Mouse (Mus musculus) hindbrain, embryonic 10.5 days (tissue): Measurements from ENCODE around the gene H2al1f. TPM values are rescaled to one million over a fixed set of nuclear protein-coding genes. Genes with fewer than 3 reads are reported as not detected.
"Not testable (repeated sequence)": the region's sequence is repeated elsewhere in the genome, so short reads cannot be mapped to it uniquely, and the experiment has no call there.

ENCODE experiments used
- DNase-seq: peaks from one replicate; pipeline ENCODE4 v3.0.0-alpha.2; 2017; ENCODE audit warnings: low spot score
- H3K27ac ChIP-seq: fragments of 300-500 bp; sonication (generic); 2 replicates; pipeline ENCODE4 v1.5.1; 2016; ENCODE audit warnings: mild to moderate bottlenecking, moderate library complexity
- H3K27me3 ChIP-seq: fragments of 300-500 bp; sonication (generic); 2 replicates; pipeline ENCODE4 v1.6.1; 2016; ENCODE audit warnings: mild to moderate bottlenecking; ENCODE audit not compliant: poor library complexity, insufficient read depth, severe bottlenecking
- H3K36me3 ChIP-seq: fragments of 300-500 bp; sonication (generic); 2 replicates; pipeline ENCODE4 v1.6.1; 2016; ENCODE audit warnings: mild to moderate bottlenecking, moderate library complexity
- H3K4me1 ChIP-seq: fragments of 300-500 bp; sonication (generic); replicated peaks from 2 replicates; pipeline ENCODE4 v1.6.1; 2016; ENCODE audit warnings: mild to moderate bottlenecking
- H3K4me3 ChIP-seq: fragments of 300-500 bp; sonication (generic); 2 replicates; pipeline ENCODE4 v1.5.1; 2016; ENCODE audit warnings: mild to moderate bottlenecking, moderate library complexity
- H3K9me3 ChIP-seq: fragments of 300-500 bp; sonication (generic); 2 replicates; pipeline ENCODE4 v1.6.1; 2016; ENCODE audit warnings: mild to moderate bottlenecking, moderate library complexity
- WGBS: fragments of 180-500 bp; shearing (Covaris S2); methylation state at CpG from one replicate; pipeline ENCODE4 v1.1.7; 2016; 5-methylcytosine and 5-hydroxymethylcytosine counted together
- polyA plus RNA-seq: library from polyadenylated mRNA; unstranded; fragments of >200 nt; fragmentation: Nextera tagmentation; extraction: Ambion mirVana; gene quantifications from 2 replicates; pipeline ENCODE4 v1.2.1, GENCODE M21; 2016

The H2al1f gene
- not detected in 2 replicates for polyA plus RNA-seq

DNA sequence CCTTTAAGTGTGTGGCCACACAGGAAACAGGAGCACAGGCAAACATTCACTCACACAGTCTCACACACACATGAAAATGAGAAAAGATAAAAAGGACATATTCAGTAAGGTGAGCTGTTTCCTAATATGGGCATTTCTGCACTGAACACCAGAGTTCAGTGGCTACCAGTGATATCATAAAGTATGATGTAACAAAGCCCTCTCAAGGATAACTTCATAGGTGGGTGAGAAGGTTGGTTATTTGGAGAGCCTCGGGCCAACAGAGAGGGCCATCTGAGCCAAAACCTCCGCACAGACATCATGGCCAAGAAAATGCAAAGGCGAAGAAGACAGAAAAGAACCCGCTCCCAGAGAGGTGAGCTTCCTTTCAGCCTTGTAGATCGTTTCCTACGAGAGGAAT, at the start of gene H2al1f:
Gene H2al1f, plus strand, starts transcription at position 301 of the 400 bp plus-strand sequence.
- H3K4me1 ChIP-seq, H3K9me3 ChIP-seq, H3K36me3 ChIP-seq, H3K27ac ChIP-seq, H3K4me3 ChIP-seq, DNase-seq, H3K27me3 ChIP-seq: not testable (repeated sequence)
- no CpG with 5 or more reads among the region's 6 CpGs for WGBS

DNA sequence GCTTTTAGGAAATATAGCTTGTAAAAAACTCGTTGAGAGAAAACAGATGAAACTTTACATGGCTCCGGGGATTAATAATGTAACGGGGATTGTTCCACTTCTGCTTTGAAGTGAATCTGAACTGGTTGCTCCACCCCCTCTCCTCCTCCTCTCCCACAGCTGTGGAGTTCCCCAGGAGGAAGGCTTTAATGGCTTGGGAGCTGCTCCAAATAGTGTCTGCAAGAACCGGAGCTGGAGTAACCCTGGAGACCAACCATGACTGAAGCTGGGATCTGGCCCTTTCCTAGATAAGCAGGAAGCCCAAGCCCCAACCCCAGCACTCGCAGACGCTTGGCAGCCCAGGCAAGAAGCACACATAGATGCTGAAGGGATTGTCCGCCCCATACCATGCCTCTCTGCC, 47.2 kb upstream of the H2al1f start:
- H3K4me3 ChIP-seq, result no peak overlapping the region
- H3K27ac ChIP-seq, result no peak overlapping the region
- DNase-seq, result no peak
- 75% methylated on average over 7 of the region's 7 CpGs for WGBS
- no peaks in the 10 kb centered on the region for H3K4me1 ChIP-seq
- no peaks in the 10 kb centered on the region for H3K36me3 ChIP-seq
- H3K9me3 ChIP-seq, result no peaks in the 10 kb centered on the region
- peaks cover 49% of the 10 kb centered on the region for H3K27me3 ChIP-seq

DNA sequence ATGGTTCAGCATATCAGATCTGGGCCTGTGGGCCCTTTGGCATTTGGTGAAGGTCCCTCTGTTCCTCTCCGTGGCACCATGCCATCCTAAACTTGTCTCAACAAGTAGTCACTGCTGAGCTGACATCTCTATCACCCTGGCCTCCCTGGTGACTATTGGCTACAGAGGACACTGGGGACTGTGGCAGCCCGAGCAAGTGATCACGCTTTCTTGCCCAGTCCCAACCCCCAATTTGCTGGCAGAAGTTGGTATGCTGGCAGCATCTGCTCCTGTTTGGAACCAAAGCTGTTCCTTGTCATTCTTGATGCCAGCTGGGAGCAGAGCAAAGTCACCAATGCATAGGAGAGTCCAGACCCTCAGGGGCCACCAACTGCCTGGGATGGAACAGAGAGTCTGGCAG, 45.9 kb upstream of the H2al1f start:
- WGBS, result 87% methylated on average over 3 of the region's 3 CpGs
- Histone ChIP-seq H3K36me3 (no peaks in the 10 kb centered on the region), H3K27me3 (peaks cover 57% of the 10 kb centered on the region), H3K4me3 (no peak overlapping the region), H3K9me3 (no peaks in the 10 kb centered on the region), H3K4me1 (no peaks in the 10 kb centered on the region), H3K27ac (no peak overlapping the region)
- DNase-seq, result no peak

DNA sequence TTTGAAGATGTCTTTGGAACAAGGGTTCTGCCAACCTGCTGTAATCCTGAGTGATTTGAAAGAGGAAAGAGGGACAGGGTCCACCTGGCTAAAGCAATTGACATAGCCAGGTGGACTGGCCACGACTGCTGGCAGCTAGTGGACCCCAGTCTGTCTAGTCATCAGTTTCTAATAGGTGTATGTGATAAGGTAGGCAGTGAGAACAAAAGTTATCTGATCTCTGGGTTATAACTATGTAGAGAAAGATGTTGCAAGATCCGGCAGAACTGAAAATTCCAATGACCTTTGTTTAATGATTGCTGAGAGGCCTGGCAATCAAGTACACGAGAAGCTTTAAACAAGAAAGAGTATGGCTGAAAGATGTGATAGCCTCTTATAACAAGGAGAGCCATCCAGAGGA, 41.8 kb upstream of the H2al1f start:
- no peaks in the 10 kb centered on the region for H3K36me3 ChIP-seq

DNA sequence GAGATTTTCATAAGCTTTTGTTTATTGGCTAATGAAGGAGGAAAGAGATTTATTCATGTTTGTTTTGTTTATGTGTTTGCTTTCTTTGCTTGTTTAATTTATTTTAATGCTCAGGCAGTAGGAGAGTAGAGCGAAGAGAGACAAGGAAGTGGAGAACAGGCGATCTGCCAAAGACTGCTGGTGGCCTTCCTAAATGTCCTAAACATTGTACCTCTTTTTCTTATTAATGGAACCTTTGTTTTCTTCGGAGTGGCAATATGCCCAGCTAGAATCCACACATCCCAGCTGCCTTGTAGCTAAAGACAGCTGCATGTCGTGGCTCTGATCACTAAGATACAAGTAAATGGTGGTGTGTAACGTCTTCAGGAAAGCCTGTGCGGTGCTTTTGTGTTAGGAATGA, 37.9 kb upstream of the H2al1f start:
- Histone ChIP-seq H3K4me1 (no peaks in the 10 kb centered on the region), H3K36me3 (no peaks in the 10 kb centered on the region), H3K9me3 (no peaks in the 10 kb centered on the region), H3K4me3 (no peak overlapping the region), H3K27ac (no peak overlapping the region), H3K27me3 (peaks cover 37% of the 10 kb centered on the region)
- no peak for DNase-seq
- WGBS, result 86% methylated on average over 6 of the region's 6 CpGs

More for the DNA sequence above, 41.8 kb upstream of the H2al1f start:
- Histone ChIP-seq H3K4me3 (no peak overlapping the region), H3K27me3 (peaks cover 45% of the 10 kb centered on the region), H3K4me1 (no peaks in the 10 kb centered on the region), H3K9me3 (no peaks in the 10 kb centered on the region), H3K27ac (no peak overlapping the region)
- 87% methylated on average over 3 of the region's 3 CpGs for WGBS
- DNase-seq, result no peak

DNA sequence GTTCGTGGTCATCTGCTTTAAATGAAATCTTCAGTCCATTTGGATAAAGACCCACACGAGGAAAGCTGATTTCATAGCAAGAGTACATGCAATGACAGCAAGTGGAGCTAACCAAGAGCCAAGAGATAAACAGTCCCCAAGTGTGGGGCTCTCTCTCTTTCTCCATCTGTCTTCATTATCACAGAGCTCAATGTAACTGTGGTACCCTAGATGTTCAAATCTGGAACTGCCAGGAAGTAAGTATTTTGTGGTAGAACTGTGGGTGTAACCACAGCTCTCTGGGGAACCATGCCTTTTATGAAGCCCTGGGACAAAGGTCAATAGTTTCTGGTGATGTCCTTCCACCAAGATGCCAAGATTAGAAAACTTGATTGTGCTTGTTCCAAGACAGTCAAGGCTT, 34.2 kb upstream of the H2al1f start:
- peaks cover 4% of the 10 kb centered on the region; the same call in 1 of the 2 replicates for H3K9me3 ChIP-seq
- no peaks in the 10 kb centered on the region for H3K4me1 ChIP-seq
- 80% methylated on average over 2 of the region's 2 CpGs for WGBS
- H3K36me3 ChIP-seq, result no peaks in the 10 kb centered on the region
- DNase-seq, result no peak
- peaks cover 26% of the 10 kb centered on the region for H3K27me3 ChIP-seq
- no peak overlapping the region for H3K4me3 ChIP-seq
- H3K27ac ChIP-seq, result no peak overlapping the region

DNA sequence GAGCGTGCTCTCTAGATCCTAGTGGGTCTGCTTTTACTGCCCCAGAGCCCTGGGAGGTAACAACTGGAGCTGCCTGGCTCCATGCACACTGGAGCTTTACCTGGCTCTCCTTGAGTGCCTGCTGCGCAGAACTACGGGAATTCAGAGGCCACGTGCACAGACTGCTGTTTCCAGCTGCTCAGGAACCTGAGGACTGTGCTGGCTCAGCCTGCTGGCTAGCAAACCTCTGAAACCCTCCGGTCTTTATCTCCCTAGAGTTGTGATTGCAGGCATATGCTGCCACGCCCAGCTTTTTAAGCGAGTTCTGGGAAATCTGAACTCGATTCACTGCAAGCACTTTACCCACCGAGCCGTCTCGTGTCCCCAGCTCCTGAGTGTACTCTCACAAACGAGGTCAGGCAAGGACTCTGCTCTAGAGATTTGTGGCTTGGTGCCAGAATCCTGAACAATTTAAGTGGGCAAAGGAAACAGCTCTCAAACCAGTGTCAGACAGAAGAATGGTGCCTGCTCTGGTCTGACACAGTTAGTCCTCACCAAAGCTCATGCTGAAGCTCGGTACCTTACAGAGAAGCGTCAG, 26.6 kb upstream of the H2al1f start:
- H3K4me1 ChIP-seq, result no peaks in the 10 kb centered on the region
- no peak overlapping the region for H3K27ac ChIP-seq
- no peak for DNase-seq
- peaks cover 45% of the 10 kb centered on the region for H3K27me3 ChIP-seq
- 86% methylated on average over 14 of the region's 14 CpGs for WGBS
- H3K36me3 ChIP-seq, result no peaks in the 10 kb centered on the region
- no peak overlapping the region for H3K4me3 ChIP-seq
- no peaks in the 10 kb centered on the region for H3K9me3 ChIP-seq

DNA sequence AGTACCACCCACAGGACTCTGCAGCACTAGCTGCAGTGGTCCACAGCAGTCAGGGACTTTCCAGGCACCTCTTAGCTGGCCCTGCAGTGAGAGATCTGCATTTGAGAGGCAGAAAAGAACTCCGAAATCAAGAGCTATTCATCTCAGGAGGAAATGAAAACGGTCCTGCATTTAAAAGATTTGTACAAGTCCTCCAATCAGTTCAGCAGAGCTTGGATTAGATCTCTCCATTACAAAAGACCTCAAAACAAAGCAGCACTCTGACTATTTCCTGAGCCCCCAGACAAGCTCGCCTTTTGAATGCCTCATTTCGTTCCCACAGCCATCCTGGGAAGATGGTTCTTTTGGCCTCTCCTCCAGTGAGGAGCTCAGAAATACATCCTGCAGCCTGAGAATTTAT, 25.7 kb upstream of the H2al1f start:
- H3K4me1 ChIP-seq, result no peaks in the 10 kb centered on the region
- H3K36me3 ChIP-seq, result no peaks in the 10 kb centered on the region
- H3K27me3 ChIP-seq, result peaks cover 45% of the 10 kb centered on the region
- no peak for DNase-seq
- no peaks in the 10 kb centered on the region for H3K9me3 ChIP-seq
- H3K27ac ChIP-seq, result no peak overlapping the region
- 63% methylated on average over 4 of the region's 4 CpGs for WGBS
- no peak overlapping the region for H3K4me3 ChIP-seq

DNA sequence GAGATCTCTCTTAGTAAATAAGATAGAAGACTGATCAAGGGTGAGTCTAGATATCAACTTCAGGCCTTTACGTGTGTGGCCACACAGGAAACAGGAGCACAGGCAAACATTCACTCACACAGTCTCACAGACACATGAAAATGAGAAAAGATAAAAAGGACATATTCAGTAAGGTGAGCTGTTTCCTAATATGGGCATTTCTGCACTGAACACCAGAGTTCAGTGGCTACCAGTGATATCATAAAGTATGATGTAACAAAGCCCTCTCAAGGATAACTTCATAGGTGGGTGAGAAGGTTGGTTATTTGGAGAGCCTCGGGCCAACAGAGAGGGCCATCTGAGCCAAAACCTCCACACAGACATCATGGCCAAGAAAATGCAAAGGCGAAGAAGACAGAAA, 16.0 kb upstream of the H2al1f start, which contains the start of gene H2al1a:
Gene H2al1a, plus strand, starts transcription at position 301 of the 400 bp plus-strand sequence.
- not testable (repeated sequence) for H3K4me3 ChIP-seq, DNase-seq, H3K27me3 ChIP-seq, H3K4me1 ChIP-seq, H3K36me3 ChIP-seq, H3K9me3 ChIP-seq, H3K27ac ChIP-seq
- no CpG with 5 or more reads among the region's 3 CpGs for WGBS

DNA sequence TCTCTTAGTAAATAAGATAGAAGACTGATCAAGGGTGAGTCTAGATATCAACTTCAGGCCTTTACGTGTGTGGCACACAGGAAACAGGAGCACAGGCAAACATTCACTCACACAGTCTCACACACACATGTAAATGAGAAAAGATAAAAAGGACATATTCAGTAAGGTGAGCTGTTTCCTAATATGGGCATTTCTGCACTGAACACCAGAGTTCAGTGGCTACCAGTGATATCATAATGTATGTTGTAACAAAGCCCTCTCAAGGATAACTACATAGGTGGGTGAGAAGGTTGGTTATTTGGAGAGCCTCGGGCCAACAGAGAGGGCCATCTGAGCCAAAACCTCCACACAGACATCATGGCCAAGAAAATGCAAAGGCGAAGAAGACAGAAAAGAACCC, 12.8 kb upstream of the H2al1f start, which contains the start of gene H2al1b:
Gene H2al1b, plus strand, starts transcription at position 301 of the 400 bp plus-strand sequence.
- not testable (repeated sequence) for DNase-seq, H3K4me3 ChIP-seq, H3K4me1 ChIP-seq, H3K27ac ChIP-seq, H3K9me3 ChIP-seq, H3K27me3 ChIP-seq, H3K36me3 ChIP-seq
- 87% methylated on average over 1 of the region's 3 CpGs for WGBS

DNA sequence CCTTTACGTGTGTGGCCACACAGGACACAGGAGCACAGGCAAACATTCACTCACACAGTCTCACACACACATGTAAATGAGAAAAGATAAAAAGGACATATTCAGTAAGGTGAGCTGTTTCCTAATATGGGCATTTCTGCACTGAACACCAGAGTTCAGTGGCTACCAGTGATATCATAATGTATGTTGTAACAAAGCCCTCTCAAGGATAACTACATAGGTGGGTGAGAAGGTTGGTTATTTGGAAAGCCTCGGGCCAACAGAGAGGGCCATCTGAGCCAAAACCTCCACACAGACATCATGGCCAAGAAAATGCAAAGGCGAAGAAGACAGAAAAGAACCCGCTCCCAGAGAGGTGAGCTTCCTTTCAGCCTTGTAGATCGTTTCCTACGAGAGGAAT, 9.6 kb upstream of the H2al1f start, which contains the start of gene H2al1c:
Gene H2al1c, plus strand, starts transcription at position 301 of the 400 bp plus-strand sequence.
- 87% methylated on average over 2 of the region's 6 CpGs for WGBS
- H3K36me3 ChIP-seq, H3K4me1 ChIP-seq, H3K27me3 ChIP-seq, H3K27ac ChIP-seq, H3K4me3 ChIP-seq, H3K9me3 ChIP-seq, DNase-seq: not testable (repeated sequence)

DNA sequence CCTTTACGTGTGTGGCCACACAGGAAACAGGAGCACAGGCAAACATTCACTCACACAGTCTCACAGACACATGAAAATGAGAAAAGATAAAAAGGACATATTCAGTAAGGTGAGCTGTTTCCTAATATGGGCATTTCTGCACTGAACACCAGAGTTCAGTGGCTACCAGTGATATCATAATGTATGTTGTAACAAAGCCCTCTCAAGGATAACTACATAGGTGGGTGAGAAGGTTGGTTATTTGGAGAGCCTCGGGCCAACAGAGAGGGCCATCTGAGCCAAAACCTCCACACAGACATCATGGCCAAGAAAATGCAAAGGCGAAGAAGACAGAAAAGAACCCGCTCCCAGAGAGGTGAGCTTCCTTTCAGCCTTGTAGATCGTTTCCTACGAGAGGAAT, 6.4 kb upstream of the H2al1f start, which contains the start of gene H2al1d:
Gene H2al1d, plus strand, starts transcription at position 301 of the 400 bp plus-strand sequence.
- not testable (repeated sequence) for H3K36me3 ChIP-seq, H3K27ac ChIP-seq, H3K4me1 ChIP-seq, DNase-seq, H3K9me3 ChIP-seq, H3K27me3 ChIP-seq, H3K4me3 ChIP-seq
- no CpG with 5 or more reads among the region's 6 CpGs for WGBS

DNA sequence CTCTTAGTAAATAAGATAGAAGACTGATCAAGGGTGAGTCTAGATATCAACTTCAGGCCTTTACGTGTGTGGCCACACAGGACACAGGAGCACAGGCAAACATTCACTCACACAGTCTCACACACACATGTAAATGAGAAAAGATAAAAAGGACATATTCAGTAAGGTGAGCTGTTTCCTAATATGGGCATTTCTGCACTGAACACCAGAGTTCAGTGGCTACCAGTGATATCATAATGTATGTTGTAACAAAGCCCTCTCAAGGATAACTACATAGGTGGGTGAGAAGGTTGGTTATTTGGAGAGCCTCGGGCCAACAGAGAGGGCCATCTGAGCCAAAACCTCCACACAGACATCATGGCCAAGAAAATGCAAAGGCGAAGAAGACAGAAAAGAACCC, 3.3 kb upstream of the H2al1f start, which contains the start of gene H2al1e:
Gene H2al1e, plus strand, starts transcription at position 301 of the 400 bp plus-strand sequence.
- H3K27me3 ChIP-seq, H3K4me3 ChIP-seq, H3K27ac ChIP-seq, H3K36me3 ChIP-seq, H3K4me1 ChIP-seq, H3K9me3 ChIP-seq, DNase-seq: not testable (repeated sequence)
- WGBS, result no CpG with 5 or more reads among the region's 3 CpGs

DNA sequence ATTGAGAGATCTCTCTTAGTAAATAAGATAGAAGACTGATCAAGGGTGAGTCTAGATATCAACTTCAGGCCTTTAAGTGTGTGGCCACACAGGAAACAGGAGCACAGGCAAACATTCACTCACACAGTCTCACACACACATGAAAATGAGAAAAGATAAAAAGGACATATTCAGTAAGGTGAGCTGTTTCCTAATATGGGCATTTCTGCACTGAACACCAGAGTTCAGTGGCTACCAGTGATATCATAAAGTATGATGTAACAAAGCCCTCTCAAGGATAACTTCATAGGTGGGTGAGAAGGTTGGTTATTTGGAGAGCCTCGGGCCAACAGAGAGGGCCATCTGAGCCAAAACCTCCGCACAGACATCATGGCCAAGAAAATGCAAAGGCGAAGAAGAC, 3.0 kb downstream of the H2al1f start, which contains the start of gene H2al1g:
Gene H2al1g, plus strand, starts transcription at position 301 of the 400 bp plus-strand sequence.
- not testable (repeated sequence) for H3K27me3 ChIP-seq, H3K4me1 ChIP-seq, H3K27ac ChIP-seq, DNase-seq, H3K9me3 ChIP-seq, H3K4me3 ChIP-seq, H3K36me3 ChIP-seq
- WGBS, result no CpG with 5 or more reads among the region's 3 CpGs
